Mouse (Mus musculus) left cerebral cortex, postnatal 25 days (tissue): ENCODE data around the gene Tsnax. TPM values are rescaled to one million over a fixed set of nuclear protein-coding genes. Genes with fewer than 3 reads are reported as not detected.

Source experiments
- DNase-seq, 2 experiments: peaks; one replicate each; pipeline ENCODE4 v3.0.0; 2022; ENCODE audit warnings: low spot score in 2 of 2, mixed read lengths in 1 of 2
- intact Hi-C: fragments of 180-260 bp; cut with DNase I; formaldehyde crosslinking; loops from one replicate; pipeline ENCODE4 v1.15.1; 2025
- total RNA-seq, 2 experiments: library from RNA; stranded (reverse); gene quantifications; 2 replicates each; pipeline ENCODE4 v1.2.3; 2021

Gene Tsnax
- total RNA-seq, 2 experiments from 2014 or later = 167 to 171 TPM

GRCm38 (mm10) chr8:125040587-125041375 lies 28.0 kb downstream of the Tsnax start:
- intact Hi-C loops = no loop called here

GRCm38 (mm10) chr8:125041496-125041895 lies 28.7 kb downstream of the Tsnax start:
- intact Hi-C loops = no loop called here
- peak in 1 of 2 experiments; percentile 54 for DNase-seq

More at GRCm38 (mm10) chr8:125040587-125041375, 28.0 kb downstream of the Tsnax start:
- DNase-seq = no peak

DNA sequence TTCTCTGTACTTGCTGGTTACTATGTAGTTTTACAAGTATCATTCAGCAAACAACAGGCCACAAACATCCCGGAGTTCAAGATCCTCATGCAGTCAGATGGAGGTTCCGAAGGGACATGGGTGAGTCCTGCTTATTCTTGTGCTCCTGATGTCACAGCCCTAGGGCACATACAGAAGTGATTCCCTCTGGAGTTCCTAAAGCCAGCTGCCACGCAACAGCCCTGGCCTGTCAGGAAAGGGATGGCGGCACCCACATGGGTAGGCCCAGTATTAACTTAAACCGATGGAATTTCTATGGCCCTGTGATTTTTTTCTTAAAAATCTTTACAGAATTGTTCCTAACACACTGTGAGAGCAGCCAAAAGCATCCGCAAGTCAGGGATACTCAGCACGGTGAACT lies 30.6 kb downstream of the Tsnax start:
- DNase-seq = no peak
- intact Hi-C loops = no loop called here

- intact Hi-C loops = no loop called here
- no peak for DNase-seq
Observed at GRCm38 (mm10) chr8:125043935-125044334, 31.1 kb downstream of the Tsnax start.

DNA sequence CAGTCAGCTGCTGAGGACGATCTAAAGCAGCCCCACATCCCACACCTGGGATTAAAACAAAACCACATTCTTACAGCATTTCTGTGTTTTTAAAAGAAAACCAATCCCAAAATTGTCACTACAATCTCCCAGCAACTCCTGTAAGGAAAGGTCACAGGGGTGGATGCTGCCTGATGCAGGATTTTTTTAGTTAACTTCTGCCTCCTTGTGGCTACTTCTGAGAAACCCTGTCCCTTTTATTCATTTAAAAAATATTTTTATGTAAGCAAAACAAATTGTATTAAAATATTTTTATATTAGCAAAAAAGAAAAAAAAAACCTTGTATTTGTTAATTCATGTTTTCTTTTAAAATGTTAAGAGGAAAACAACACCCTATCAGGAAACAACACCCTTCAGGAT lies 33.0 kb downstream of the Tsnax start:
- intact Hi-C loops = no loop called here
- DNase-seq = no peak

DNA sequence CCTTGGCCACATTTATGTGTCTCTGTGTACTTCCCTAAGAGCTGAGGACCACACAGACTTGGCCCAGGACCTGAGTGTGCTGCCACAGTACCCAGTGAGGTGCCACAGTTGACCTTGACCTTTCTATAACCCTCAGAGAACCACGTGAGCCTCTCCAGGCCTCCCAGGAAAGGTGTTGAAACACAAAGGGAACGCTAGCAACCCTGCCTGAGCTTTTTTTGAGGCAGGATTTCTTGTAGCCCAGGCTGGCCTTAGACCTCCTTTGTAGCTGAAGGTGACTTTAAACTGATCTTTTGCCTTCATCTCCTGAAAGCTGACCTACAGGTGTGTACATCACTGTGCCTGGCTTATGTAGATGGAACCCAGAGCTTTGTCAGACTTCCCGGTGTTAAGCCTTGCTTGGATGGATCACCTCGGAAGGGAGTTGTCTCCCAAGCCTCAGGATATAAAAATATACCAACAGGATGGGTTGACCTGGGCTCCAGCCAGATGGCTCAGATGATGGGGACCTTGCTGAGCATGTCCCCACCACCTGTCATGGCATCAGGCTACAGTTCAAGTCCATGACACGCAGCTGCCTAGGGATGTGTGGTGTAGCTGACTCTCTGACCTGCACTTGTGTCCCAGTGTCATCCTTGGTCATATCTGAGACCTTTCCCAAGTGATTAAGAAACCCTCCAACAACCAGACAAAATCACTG lies 36.4 kb downstream of the Tsnax start:
- no peak for DNase-seq
- intact Hi-C loops = no loop called here

- DNase-seq = no peak
- intact Hi-C loops = loop anchor here (10.0 kb wide), 1 partner anchor 795 kb away; no protein-coding TSS in a partner anchor
Observed at GRCm38 (mm10) chr8:125049826-125050225, 37.0 kb downstream of the Tsnax start.

DNA sequence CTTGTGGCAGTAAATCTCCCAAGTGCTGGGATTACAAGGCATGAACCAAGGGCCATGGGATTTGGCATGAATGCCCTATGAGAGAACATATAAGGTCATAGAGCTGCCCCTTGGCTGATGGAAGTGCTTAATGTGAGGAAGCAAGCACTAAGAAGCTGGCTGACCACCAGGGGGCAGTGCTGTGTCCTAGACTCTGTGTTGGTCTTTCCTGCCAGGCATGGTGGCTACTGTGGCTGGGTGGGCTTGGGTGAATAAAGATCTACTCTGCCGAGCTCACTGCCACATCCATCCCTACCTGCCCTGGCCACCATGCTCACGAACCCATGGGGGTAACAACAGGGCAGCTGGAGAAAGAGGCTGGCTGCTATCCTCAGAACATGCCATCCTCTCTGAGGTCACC lies 39.2 kb downstream of the Tsnax start:
- DNase-seq = peak; percentile 51 to 53
- intact Hi-C loops = loop anchor here (10.0 kb wide), 1 partner anchor 793 kb away; no protein-coding TSS in a partner anchor

GRCm38 (mm10) chr8:125053505-125054435 lies 41.0 kb downstream of the Tsnax start, which contains the start of gene Disc1:
TSS of gene Disc1 (plus strand) at chr8:125054195.
- DNase-seq = peak; percentile 18 to 30

DNA sequence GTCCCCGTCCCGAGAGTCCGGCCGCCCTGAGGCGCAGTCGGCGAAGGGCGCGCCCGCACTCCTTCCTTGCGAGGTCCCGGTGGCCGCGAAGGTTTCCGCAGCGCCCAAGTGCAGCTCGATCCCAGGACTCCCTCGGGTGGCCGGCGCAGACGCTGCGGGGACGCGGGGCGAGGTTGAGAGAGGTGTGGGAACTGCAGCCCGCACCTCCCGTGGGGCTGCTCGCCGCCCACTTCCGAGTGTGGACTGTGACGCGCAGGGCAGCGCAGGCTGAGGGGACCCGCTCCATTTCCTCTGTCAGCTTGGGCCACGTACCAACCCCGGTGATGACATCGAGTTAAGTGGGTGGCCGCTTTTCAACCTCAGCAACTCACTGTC lies 41.6 kb downstream of the Tsnax start:
- intact Hi-C loops = loop anchor here (10.0 kb wide), 1 partner anchor 790 kb away; no protein-coding TSS in a partner anchor
- peak; percentile 20 to 48 for DNase-seq

More at GRCm38 (mm10) chr8:125053505-125054435, 41.0 kb downstream of the Tsnax start, which contains the start of gene Disc1:
- intact Hi-C loops = loop anchor here (10.0 kb wide), 1 partner anchor 791 kb away; no protein-coding TSS in a partner anchor

GRCm38 (mm10) chr8:125060904-125061303 lies 48.1 kb downstream of the Tsnax start:
- no peak for DNase-seq
- intact Hi-C loops = loop anchor here (10.0 kb wide), 1 partner anchor 804 kb away; no protein-coding TSS in a partner anchor

- intact Hi-C loops = loop anchor here (5.0 to 10.0 kb wide), 2 partner anchors 102 to 799 kb away; no protein-coding TSS in a partner anchor
- no peak for DNase-seq
Observed at GRCm38 (mm10) chr8:125065596-125065995, 52.8 kb downstream of the Tsnax start.

DNA sequence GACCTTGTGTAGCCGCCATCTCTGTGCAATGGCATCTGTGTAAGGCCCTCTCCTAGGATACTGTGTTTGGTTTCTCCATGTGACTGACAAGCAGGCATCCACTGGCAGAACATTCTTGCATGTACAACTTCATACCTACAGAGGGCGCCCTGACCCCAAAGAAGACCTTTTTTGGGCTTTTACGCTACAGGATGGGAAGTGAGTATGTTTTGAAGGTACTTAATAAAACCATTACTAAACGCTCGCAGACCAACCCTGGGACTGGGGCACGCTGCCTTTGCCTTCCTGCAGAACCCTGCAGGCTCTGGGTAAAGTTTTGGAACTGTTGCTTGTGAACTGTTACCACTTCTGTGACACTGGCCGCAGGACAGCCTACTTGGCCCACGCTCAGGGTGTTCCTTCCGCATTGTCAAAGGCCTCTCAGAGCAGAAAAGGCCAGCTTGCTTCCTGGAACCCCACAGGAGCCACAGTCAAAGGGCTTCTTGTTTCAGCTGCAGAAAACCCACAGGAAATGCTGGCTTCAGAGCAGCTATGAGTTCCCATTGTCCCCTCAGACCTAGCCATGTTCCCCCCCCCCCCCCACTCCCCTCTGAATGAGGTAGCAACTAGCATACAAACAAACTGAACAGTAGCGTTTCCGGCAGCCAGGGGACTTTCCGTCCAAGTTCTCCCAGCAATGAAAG lies 54.3 kb downstream of the Tsnax start:
- intact Hi-C loops = loop anchor here (5.0 to 10.0 kb wide), 2 partner anchors 100 to 798 kb away; no protein-coding TSS in a partner anchor
- peak; percentile 69 to 82 for DNase-seq

DNA sequence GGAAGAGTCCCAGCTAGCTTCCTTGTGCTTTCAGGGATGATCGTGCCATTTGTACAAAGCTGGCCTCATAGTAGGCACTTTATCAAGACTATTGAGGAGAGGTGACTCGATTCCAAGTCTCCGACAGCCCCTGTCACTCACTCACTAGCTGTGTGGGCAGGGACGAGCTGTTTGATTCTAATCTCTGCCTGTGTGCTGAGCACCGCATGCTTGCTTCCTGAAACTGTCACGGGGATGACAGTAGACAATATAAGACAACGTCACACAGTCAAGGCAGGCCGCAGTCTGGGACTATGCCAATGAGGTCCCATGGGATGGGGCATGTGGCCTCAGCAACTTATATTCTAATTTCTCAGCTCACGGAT lies 54.8 kb downstream of the Tsnax start:
- intact Hi-C loops = loop anchor here (5.0 to 10.0 kb wide), 2 partner anchors 100 to 797 kb away; no protein-coding TSS in a partner anchor
- DNase-seq = no peak

DNA sequence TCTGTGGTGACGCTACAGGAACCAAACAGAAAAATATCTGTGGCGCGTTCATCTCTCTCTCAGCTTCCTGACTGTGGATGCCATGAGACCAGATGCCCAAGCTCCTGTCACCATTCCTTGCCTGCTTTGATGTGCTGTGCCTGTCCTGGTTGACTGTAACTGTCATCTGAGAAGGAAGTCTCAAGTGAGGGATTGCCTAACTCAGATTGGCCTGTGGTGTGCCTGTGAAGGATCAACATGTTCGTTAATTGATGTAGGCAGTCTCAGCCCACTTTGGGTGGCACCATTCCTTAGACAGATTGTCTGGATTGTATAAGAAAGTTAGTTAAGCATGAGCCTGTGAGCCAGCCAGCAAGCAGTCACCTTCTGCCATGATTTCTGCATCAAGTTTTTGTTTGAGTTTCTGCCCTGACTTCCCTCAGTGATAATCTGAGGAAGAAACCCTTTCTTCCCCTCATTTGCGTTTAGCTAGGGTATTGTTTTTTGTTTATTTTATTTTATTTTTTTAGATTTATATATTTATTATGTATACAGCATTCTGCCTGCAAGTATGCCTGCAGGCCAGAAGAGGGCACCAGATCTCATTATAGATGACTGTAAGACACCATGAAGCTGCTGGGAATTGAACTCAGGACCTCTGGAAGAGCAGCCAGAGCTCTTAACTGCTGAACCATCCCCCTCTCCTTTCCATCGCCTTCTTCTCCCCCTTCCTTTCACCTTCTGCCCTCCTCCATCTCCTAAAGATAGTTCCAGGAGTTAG lies 55.5 kb downstream of the Tsnax start:
- intact Hi-C loops = loop anchor here (5.0 to 10.0 kb wide), 2 partner anchors 99 to 796 kb away; no protein-coding TSS in a partner anchor
- DNase-seq = no peak

GRCm38 (mm10) chr8:125069304-125069703 lies 56.5 kb downstream of the Tsnax start:
- intact Hi-C loops = loop anchor here (5.0 to 10.0 kb wide), 2 partner anchors 98 to 795 kb away; no protein-coding TSS in a partner anchor

DNA sequence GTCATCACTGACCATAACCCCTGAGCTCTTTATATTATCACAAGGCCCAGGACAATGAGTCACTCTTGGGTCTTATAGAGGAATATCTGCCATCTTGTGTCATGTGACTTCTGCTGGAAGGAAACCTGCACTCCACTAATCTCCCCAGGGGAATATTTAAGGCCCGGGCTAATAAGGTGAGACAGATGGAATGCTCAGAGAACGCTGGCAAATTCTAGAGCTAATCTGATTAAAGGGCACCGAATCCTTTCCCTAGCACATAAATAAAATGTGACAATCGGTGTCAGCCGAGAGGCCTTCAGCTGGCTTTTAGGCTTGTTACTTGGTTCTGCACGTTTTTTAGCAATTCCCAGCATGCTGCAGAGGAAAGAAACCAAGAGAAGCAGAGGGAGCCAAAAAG lies 56.9 kb downstream of the Tsnax start:
- intact Hi-C loops = loop anchor here (5.0 to 10.0 kb wide), 2 partner anchors 98 to 795 kb away; no protein-coding TSS in a partner anchor
- no peak for DNase-seq

More at GRCm38 (mm10) chr8:125069304-125069703, 56.5 kb downstream of the Tsnax start:
- DNase-seq = no peak

DNA sequence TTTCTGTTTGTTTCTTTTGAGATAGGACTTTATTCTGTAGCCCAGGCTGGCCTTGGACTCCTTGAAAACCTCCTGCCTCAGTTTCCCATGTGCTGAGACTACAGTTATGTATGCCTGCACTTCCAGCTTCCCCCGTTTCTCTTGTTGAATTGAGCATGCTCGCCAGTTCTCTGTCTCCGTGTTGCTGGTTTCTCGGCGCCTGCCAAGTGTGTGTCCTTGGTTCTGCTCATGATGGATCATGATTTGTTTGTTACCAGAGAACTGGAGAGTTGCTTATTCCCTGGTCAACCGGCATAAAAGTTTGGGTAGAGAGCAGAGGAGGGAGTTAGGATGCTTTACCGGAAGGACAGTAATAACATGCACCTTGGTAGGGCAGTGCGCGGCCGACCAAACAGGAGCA lies 61.3 kb downstream of the Tsnax start:
- intact Hi-C loops = no loop called here
- no peak for DNase-seq
